Mouse (Mus musculus): Measurements from ENCODE around the gene Popdc3. TPM values are rescaled to one million over a fixed set of nuclear protein-coding genes. Genes with fewer than 3 reads are reported as not detected.
"Not testable (repeated sequence)": the region's sequence is repeated elsewhere in the genome, so short reads cannot be mapped to it uniquely, and the experiment has no call there.

The Popdc3 gene
- polyA plus RNA-seq (2014; fragmentation: Nextera tagmentation; extraction: Ambion mirVana): 40.6 and 43.3 TPM in 2 replicates

- H3K36me3 ChIP-seq (ENCODE audit: control insufficient read depth, insufficient read depth, low read length); H3K4me3 ChIP-seq (ENCODE audit: control insufficient read depth in 1 of 2, insufficient read depth in 1 of 2, low read depth in 1 of 2, low read length in 2 of 2); ATAC-seq (ENCODE audit: insufficient number of reproducible peaks, insufficient read depth, low FRiP score, low read depth); H3K9ac ChIP-seq (ENCODE audit: low read length); H3K27ac ChIP-seq (replicated peaks in 1 of 2; ENCODE audit: control insufficient read depth in 1 of 2, insufficient read depth in 1 of 2, low read depth in 2 of 2, low read length in 2 of 2); H3K27me3 ChIP-seq (ENCODE audit: control insufficient read depth, insufficient read depth, low read length); H3K4me2 ChIP-seq (ENCODE audit: low read length); H3K9me3 ChIP-seq (ENCODE audit: control insufficient read depth, low read length): not testable (repeated sequence)
- no CpG with 5 or more reads among the region's 5 CpGs for WGBS
- peaks cover 11 to 19% of the 10 kb centered on the region in 2 experiments for H3K4me1 ChIP-seq (ENCODE audit: control insufficient read depth in 2 of 2, insufficient read depth in 2 of 2, low read length in 2 of 2)
Measured at GRCm38 (mm10) chr10:45177798-45178197, at the start of gene Popdc3. TSS of gene Popdc3 (plus strand) at chr10:45178098.

GRCm38 (mm10) chr10:45129105-45129504 is 48.8 kb upstream of the Popdc3 start:
- no peaks in the 10 kb centered on the region for H3K9me3 ChIP-seq (ENCODE audit: control insufficient read depth, low read length)
- H3K4me3 ChIP-seq (ENCODE audit: control insufficient read depth in 1 of 2, insufficient read depth in 1 of 2, low read depth in 1 of 2, low read length in 2 of 2): no peak overlapping the region; a peak in 1 of 4 replicates
- peak; percentile 33; the same call in 1 of the 2 replicates for ATAC-seq (ENCODE audit: insufficient number of reproducible peaks, insufficient read depth, low FRiP score, low read depth)
- peak overlapping the region; percentile 4; the same call in 1 of the 2 replicates for H3K9ac ChIP-seq (ENCODE audit: low read length)
- no peaks in the 10 kb centered on the region for H3K27me3 ChIP-seq (ENCODE audit: control insufficient read depth, insufficient read depth, low read length)
- peaks cover 31 to 39% of the 10 kb centered on the region in 2 experiments for H3K4me1 ChIP-seq (ENCODE audit: control insufficient read depth in 2 of 2, insufficient read depth in 2 of 2, low read length in 2 of 2)
- WGBS: 51% methylated on average over 11 of the region's 11 CpGs
- H3K36me3 ChIP-seq (ENCODE audit: control insufficient read depth, insufficient read depth, low read length): peaks cover 39% of the 10 kb centered on the region
- H3K4me2 ChIP-seq (ENCODE audit: low read length): peak overlapping the region; percentile 33
- H3K27ac ChIP-seq (replicated peaks in 1 of 2; ENCODE audit: control insufficient read depth in 1 of 2, insufficient read depth in 1 of 2, low read depth in 2 of 2, low read length in 2 of 2): peak overlapping the region; percentile 43 to 67

GRCm38 (mm10) chr10:45130004-45130403 is 47.9 kb upstream of the Popdc3 start:
- Histone ChIP-seq H3K27ac (replicated peaks in 1 of 2; ENCODE audit: control insufficient read depth in 1 of 2, insufficient read depth in 1 of 2, low read depth in 2 of 2, low read length in 2 of 2) (peak overlapping the region; percentile 24 to 67), H3K9ac (ENCODE audit: low read length) (no peak overlapping the region)

GRCm38 (mm10) chr10:45132371-45132770 is 45.5 kb upstream of the Popdc3 start:
- Histone ChIP-seq H3K27me3 (ENCODE audit: control insufficient read depth, insufficient read depth, low read length) (no peaks in the 10 kb centered on the region), H3K9ac (ENCODE audit: low read length) (no peak overlapping the region), H3K36me3 (ENCODE audit: control insufficient read depth, insufficient read depth, low read length) (peaks cover 17% of the 10 kb centered on the region; the same call in 1 of the 2 replicates), H3K4me1 (ENCODE audit: control insufficient read depth in 2 of 2, insufficient read depth in 2 of 2, low read length in 2 of 2) (peaks cover 32 to 40% of the 10 kb centered on the region in 2 experiments), H3K27ac (replicated peaks in 1 of 2; ENCODE audit: control insufficient read depth in 1 of 2, insufficient read depth in 1 of 2, low read depth in 2 of 2, low read length in 2 of 2) (no peak overlapping the region), H3K4me2 (ENCODE audit: low read length) (no peak overlapping the region), H3K4me3 (ENCODE audit: control insufficient read depth in 1 of 2, insufficient read depth in 1 of 2, low read depth in 1 of 2, low read length in 2 of 2) (no peak overlapping the region), H3K9me3 (ENCODE audit: control insufficient read depth, low read length) (peaks cover 3% of the 10 kb centered on the region; the same call in 1 of the 2 replicates)
- 59% methylated on average over 4 of the region's 4 CpGs for WGBS
- ATAC-seq (ENCODE audit: insufficient number of reproducible peaks, insufficient read depth, low FRiP score, low read depth): no peak

More at GRCm38 (mm10) chr10:45130004-45130403, 47.9 kb upstream of the Popdc3 start:
- ATAC-seq (ENCODE audit: insufficient number of reproducible peaks, insufficient read depth, low FRiP score, low read depth): peak; percentile 18; the same call in 1 of the 2 replicates
- H3K4me1 ChIP-seq (ENCODE audit: control insufficient read depth in 2 of 2, insufficient read depth in 2 of 2, low read length in 2 of 2): peaks cover 29 to 39% of the 10 kb centered on the region in 2 experiments
- WGBS: 18% methylated on average over 6 of the region's 6 CpGs
- no peak overlapping the region for H3K4me3 ChIP-seq (ENCODE audit: control insufficient read depth in 1 of 2, insufficient read depth in 1 of 2, low read depth in 1 of 2, low read length in 2 of 2)
- H3K36me3 ChIP-seq (ENCODE audit: control insufficient read depth, insufficient read depth, low read length): peaks cover 34% of the 10 kb centered on the region
- no peaks in the 10 kb centered on the region for H3K27me3 ChIP-seq (ENCODE audit: control insufficient read depth, insufficient read depth, low read length)
- no peaks in the 10 kb centered on the region for H3K9me3 ChIP-seq (ENCODE audit: control insufficient read depth, low read length)
- H3K4me2 ChIP-seq (ENCODE audit: low read length): no peak overlapping the region

- peaks cover 3% of the 10 kb centered on the region; the same call in 1 of the 2 replicates for H3K9me3 ChIP-seq (ENCODE audit: control insufficient read depth, low read length)
- no peaks in the 10 kb centered on the region for H3K27me3 ChIP-seq (ENCODE audit: control insufficient read depth, insufficient read depth, low read length)
- no peak overlapping the region for H3K4me3 ChIP-seq (ENCODE audit: control insufficient read depth in 1 of 2, insufficient read depth in 1 of 2, low read depth in 1 of 2, low read length in 2 of 2)
- peak overlapping the region in 1 of 2 experiments; percentile 68; a peak in 2 of 4 replicates for H3K27ac ChIP-seq (replicated peaks in 1 of 2; ENCODE audit: control insufficient read depth in 1 of 2, insufficient read depth in 1 of 2, low read depth in 2 of 2, low read length in 2 of 2)
- peaks cover 23 to 35% of the 10 kb centered on the region in 2 experiments for H3K4me1 ChIP-seq (ENCODE audit: control insufficient read depth in 2 of 2, insufficient read depth in 2 of 2, low read length in 2 of 2)
- H3K9ac ChIP-seq (ENCODE audit: low read length): no peak overlapping the region
- no peak for ATAC-seq (ENCODE audit: insufficient number of reproducible peaks, insufficient read depth, low FRiP score, low read depth)
- WGBS: 72% methylated on average over 7 of the region's 7 CpGs
- H3K36me3 ChIP-seq (ENCODE audit: control insufficient read depth, insufficient read depth, low read length): 0 out of 2 replicates have a peak, but pooled peaks cover 3% of the 10 kb centered on the region
- H3K4me2 ChIP-seq (ENCODE audit: low read length): no peak overlapping the region
Measured at GRCm38 (mm10) chr10:45136806-45137205, 41.1 kb upstream of the Popdc3 start.

- Histone ChIP-seq H3K9ac (ENCODE audit: low read length) (no peak overlapping the region), H3K27ac (replicated peaks in 1 of 2; ENCODE audit: control insufficient read depth in 1 of 2, insufficient read depth in 1 of 2, low read depth in 2 of 2, low read length in 2 of 2) (0 out of 4 replicates have a peak overlapping the region, but pooled peaks of 1 of the 2 experiments have one; percentile 3), H3K4me1 (ENCODE audit: control insufficient read depth in 2 of 2, insufficient read depth in 2 of 2, low read length in 2 of 2) (peaks cover 22 to 46% of the 10 kb centered on the region in 2 experiments), H3K36me3 (ENCODE audit: control insufficient read depth, insufficient read depth, low read length) (0 out of 2 replicates have a peak, but pooled peaks cover 3% of the 10 kb centered on the region), H3K9me3 (ENCODE audit: control insufficient read depth, low read length) (peaks cover 3% of the 10 kb centered on the region; the same call in 1 of the 2 replicates), H3K27me3 (ENCODE audit: control insufficient read depth, insufficient read depth, low read length) (no peaks in the 10 kb centered on the region), H3K4me3 (ENCODE audit: control insufficient read depth in 1 of 2, insufficient read depth in 1 of 2, low read depth in 1 of 2, low read length in 2 of 2) (no peak overlapping the region), H3K4me2 (ENCODE audit: low read length) (no peak overlapping the region)
- no peak for ATAC-seq (ENCODE audit: insufficient number of reproducible peaks, insufficient read depth, low FRiP score, low read depth)
- 68% methylated on average over 4 of the region's 4 CpGs for WGBS
Measured at GRCm38 (mm10) chr10:45139910-45140309, 38.0 kb upstream of the Popdc3 start.

GRCm38 (mm10) chr10:45140474-45141212 is 37.3 kb upstream of the Popdc3 start:
- Histone ChIP-seq H3K36me3 (ENCODE audit: control insufficient read depth, insufficient read depth, low read length) (no peaks in the 10 kb centered on the region), H3K27me3 (ENCODE audit: control insufficient read depth, insufficient read depth, low read length) (no peaks in the 10 kb centered on the region), H3K9ac (ENCODE audit: low read length) (no peak overlapping the region), H3K4me3 (ENCODE audit: control insufficient read depth in 1 of 2, insufficient read depth in 1 of 2, low read depth in 1 of 2, low read length in 2 of 2) (no peak overlapping the region), H3K27ac (replicated peaks in 1 of 2; ENCODE audit: control insufficient read depth in 1 of 2, insufficient read depth in 1 of 2, low read depth in 2 of 2, low read length in 2 of 2) (0 out of 4 replicates have a peak overlapping the region, but pooled peaks of 1 of the 2 experiments have one; percentile 3), H3K9me3 (ENCODE audit: control insufficient read depth, low read length) (no peaks in the 10 kb centered on the region), H3K4me2 (ENCODE audit: low read length) (no peak overlapping the region), H3K4me1 (ENCODE audit: control insufficient read depth in 2 of 2, insufficient read depth in 2 of 2, low read length in 2 of 2) (peaks cover 27 to 53% of the 10 kb centered on the region in 2 experiments)
- no peak for ATAC-seq (ENCODE audit: insufficient number of reproducible peaks, insufficient read depth, low FRiP score, low read depth)
- WGBS: 85% methylated on average over 7 of the region's 7 CpGs
